ENCODE assay signal across 16 mouse cellular contexts in genomic region chr7:28903778-28904177, GRCm38 (mm10). TPM values are rescaled to one million over a fixed set of nuclear protein-coding genes. Genes with fewer than 3 reads are reported as not detected.
DNase-seq lines count a peak whose midpoint lies in the region; ATAC-seq and TF ChIP-seq lines count a peak whose summit lies in the region.
"Had no signal": no experiment of that assay in that cellular context is flagged by ENCODE, and none has a peak within 500 bp of the region (broad histone marks: within the 10 kb centered on the region; RNA-seq: fewer than 3 reads in every experiment).

No protein-coding gene starts in this region.

- peaks cover 100% of the 10 kb centered on the region for H3K36me3 ChIP-seq in heart, embryonic 14.5 days (ENCODE audit: control insufficient read depth, insufficient read depth, low read length)
- peaks cover 100% of the 10 kb centered on the region for H3K36me3 ChIP-seq in embryonic facial prominence, embryonic 14.5 days (ENCODE audit: control insufficient read depth, insufficient read depth, low read length)
- peaks cover 100% of the 10 kb centered on the region for H3K36me3 ChIP-seq in heart, postnatal 0 days (replicated peaks; ENCODE audit: control insufficient read depth, insufficient read depth, low read length)
- H3K36me3 ChIP-seq in limb, embryonic 14.5 days (ENCODE audit: control insufficient read depth, insufficient read depth, low read length) = peaks cover 96% of the 10 kb centered on the region
- H3K36me3 ChIP-seq in hindbrain, embryonic 16.5 days (ENCODE audit: control insufficient read depth, insufficient read depth, low read length) = peaks cover 68% of the 10 kb centered on the region
- peaks cover 97% of the 10 kb centered on the region for H3K36me3 ChIP-seq in forebrain, embryonic 14.5 days (ENCODE audit: control insufficient read depth, insufficient read depth, low read length)

- TF ChIP-seq CTCF in heart, postnatal 0 days (IDR thresholded peaks at IDR 0.05; ENCODE audit: low read depth) = no peak

- TF ChIP-seq EP300 in heart, postnatal 0 days (IDR thresholded peaks at IDR 0.05; ENCODE audit: low read depth) = no peak

- peak overlapping the region; percentile 21; the same call in 1 of the 2 replicates for H3K9ac ChIP-seq in heart, embryonic 14.5 days (ENCODE audit: low read length)
- H3K9ac ChIP-seq in embryonic facial prominence, embryonic 14.5 days (ENCODE audit: low read depth, low read length) = no peak overlapping the region
- H3K9ac ChIP-seq in heart, postnatal 0 days (replicated peaks; ENCODE audit: low read depth, low read length) = no peak overlapping the region
- H3K9ac ChIP-seq in limb, embryonic 14.5 days (ENCODE audit: low read depth, low read length, severe bottlenecking) = no peak overlapping the region
- no peak overlapping the region for H3K9ac ChIP-seq in hindbrain, embryonic 16.5 days (ENCODE audit: low read depth, low read length)
- H3K9ac ChIP-seq in forebrain, embryonic 14.5 days (ENCODE audit: low read length) = no peak overlapping the region
- H3K9ac ChIP-seq: forebrain, embryonic 13.5 days; neural tube, embryonic 12.5 days had no signal

- peak overlapping the region; percentile 2 to 91; a peak in 3 of 4 replicates for H3K27ac ChIP-seq in heart, embryonic 14.5 days (replicated peaks in 1 of 2; ENCODE audit: control insufficient read depth in 1 of 2, insufficient read depth in 1 of 2, low read depth in 2 of 2, low read length in 2 of 2)
- H3K27ac ChIP-seq in embryonic facial prominence, embryonic 14.5 days (replicated peaks; ENCODE audit: low read depth, low read length) = peak overlapping the region; percentile 46; the same call in 1 of the 2 replicates
- peak overlapping the region; percentile 77 for H3K27ac ChIP-seq in heart, postnatal 0 days (ENCODE audit: low read depth)
- H3K27ac ChIP-seq in limb, embryonic 14.5 days (replicated peaks; ENCODE audit: low read depth, low read length) = peak overlapping the region; percentile 75
- no peak overlapping the region for H3K27ac ChIP-seq in hindbrain, embryonic 16.5 days (ENCODE audit: low read depth, low read length)
- no peak overlapping the region for H3K27ac ChIP-seq in forebrain, embryonic 14.5 days (ENCODE audit: low read depth, low read length)
- H3K27ac ChIP-seq: forebrain, embryonic 13.5 days; kidney, postnatal 0 days; neural tube, embryonic 12.5 days had no signal

- DNase-seq in heart, adult 8-10 months (ENCODE audit: low spot score) = no peak
- peak; percentile 23 for DNase-seq in embryonic facial prominence, embryonic 14.5 days (ENCODE audit: low spot score)
- no peak for DNase-seq in heart, postnatal 0 days (ENCODE audit: low spot score)
- DNase-seq in limb, embryonic 14.5 days (ENCODE audit: low spot score) = no peak
- no peak for DNase-seq in forebrain, embryonic 14.5 days (ENCODE audit: low spot score)
- DNase-seq: cerebellum, postnatal 36 days; lung, adult 18-20 months had no signal

- WGBS in heart, embryonic 14.5 days = 63% methylated on average over 10 of the region's 10 CpGs
- 81% methylated on average over 10 of the region's 10 CpGs for WGBS in embryonic facial prominence, embryonic 14.5 days
- WGBS in heart, postnatal 0 days = 48% methylated on average over 10 of the region's 10 CpGs
- 75% methylated on average over 10 of the region's 10 CpGs for WGBS in limb, embryonic 14.5 days
- WGBS in hindbrain, embryonic 16.5 days = 85% methylated on average over 10 of the region's 10 CpGs
- 91% methylated on average over 10 of the region's 10 CpGs for WGBS in forebrain, embryonic 14.5 days

- no peak overlapping the region for H3K4me3 ChIP-seq in heart, embryonic 14.5 days (ENCODE audit: control insufficient read depth in 1 of 2, insufficient read depth in 1 of 2, low read depth in 1 of 2, low read length in 2 of 2)
- no peak overlapping the region for H3K4me3 ChIP-seq in embryonic facial prominence, embryonic 14.5 days (ENCODE audit: low read depth, low read length)
- H3K4me3 ChIP-seq in heart, postnatal 0 days (ENCODE audit: low read depth, low read length) = no peak overlapping the region
- H3K4me3 ChIP-seq in limb, embryonic 14.5 days (replicated peaks; ENCODE audit: low read length) = no peak overlapping the region
- no peak overlapping the region for H3K4me3 ChIP-seq in hindbrain, embryonic 16.5 days (ENCODE audit: low read length)
- no peak overlapping the region for H3K4me3 ChIP-seq in forebrain, embryonic 14.5 days (ENCODE audit: low read depth, low read length)
- H3K4me3 ChIP-seq: forebrain, embryonic 13.5 days; neural tube, embryonic 12.5 days had no signal

- no peak overlapping the region for H3K4me2 ChIP-seq in heart, embryonic 14.5 days (ENCODE audit: low read length)
- no peak overlapping the region for H3K4me2 ChIP-seq in embryonic facial prominence, embryonic 14.5 days (ENCODE audit: low read depth, low read length)
- H3K4me2 ChIP-seq in heart, postnatal 0 days (ENCODE audit: low read depth, low read length) = no peak overlapping the region
- H3K4me2 ChIP-seq in limb, embryonic 14.5 days (replicated peaks; ENCODE audit: low read depth, low read length, severe bottlenecking) = no peak overlapping the region
- no peak overlapping the region for H3K4me2 ChIP-seq in hindbrain, embryonic 16.5 days (ENCODE audit: low read length)
- no peak overlapping the region for H3K4me2 ChIP-seq in forebrain, embryonic 14.5 days (ENCODE audit: low read length)
- H3K4me2 ChIP-seq: forebrain, embryonic 13.5 days; midbrain, embryonic 11.5 days; neural tube, embryonic 12.5 days had no signal

- peaks cover 15 to 38% of the 10 kb centered on the region in 2 experiments for H3K4me1 ChIP-seq in heart, embryonic 14.5 days (ENCODE audit: control insufficient read depth in 2 of 2, insufficient read depth in 2 of 2, low read length in 2 of 2)
- H3K4me1 ChIP-seq in embryonic facial prominence, embryonic 14.5 days (ENCODE audit: control insufficient read depth, insufficient read depth, low read length) = no peaks in the 10 kb centered on the region
- H3K4me1 ChIP-seq in heart, postnatal 0 days (ENCODE audit: control insufficient read depth, insufficient read depth) = peaks cover 16% of the 10 kb centered on the region
- peaks cover 24% of the 10 kb centered on the region for H3K4me1 ChIP-seq in limb, embryonic 14.5 days (ENCODE audit: control insufficient read depth, insufficient read depth, low read length)
- H3K4me1 ChIP-seq in hindbrain, embryonic 16.5 days (ENCODE audit: control insufficient read depth, insufficient read depth, low read depth, low read length) = no peaks in the 10 kb centered on the region
- H3K4me1 ChIP-seq in forebrain, embryonic 14.5 days (ENCODE audit: control insufficient read depth, insufficient read depth, low read length) = no peaks in the 10 kb centered on the region
- H3K4me1 ChIP-seq: forebrain, embryonic 13.5 days; neural tube, embryonic 12.5 days had no signal

- ATAC-seq in heart, embryonic 14.5 days (ENCODE audit: insufficient number of reproducible peaks, insufficient read depth, low FRiP score, low read depth) = no peak; the same call in 1 of the 2 replicates
- no peak for ATAC-seq in embryonic facial prominence, embryonic 14.5 days (ENCODE audit: low read depth)
- no peak; the same call in 1 of the 2 replicates for ATAC-seq in heart, postnatal 0 days (ENCODE audit: insufficient read depth, low read depth)
- no peak for ATAC-seq in limb, embryonic 14.5 days (ENCODE audit: low FRiP score, low read depth)
- no peak for ATAC-seq in hindbrain, embryonic 16.5 days
- ATAC-seq in forebrain, embryonic 14.5 days = no peak
- ATAC-seq in monocyte, adult 5-6 weeks (replicated peaks; ENCODE audit: insufficient number of reproducible peaks, low FRiP score, low TSS enrichment, poor library complexity, severe bottlenecking) = no peak
- ATAC-seq: forebrain, embryonic 13.5 days had no signal

- H3K9me3 ChIP-seq in heart, embryonic 14.5 days (ENCODE audit: control insufficient read depth, low read length) = no peaks in the 10 kb centered on the region
- no peaks in the 10 kb centered on the region for H3K9me3 ChIP-seq in embryonic facial prominence, embryonic 14.5 days (ENCODE audit: control insufficient read depth, low read length)
- H3K9me3 ChIP-seq in heart, postnatal 0 days (replicated peaks; ENCODE audit: control insufficient read depth, low read length) = no peaks in the 10 kb centered on the region
- no peaks in the 10 kb centered on the region for H3K9me3 ChIP-seq in limb, embryonic 14.5 days (ENCODE audit: control insufficient read depth, low read length)
- H3K9me3 ChIP-seq in hindbrain, embryonic 16.5 days (ENCODE audit: control insufficient read depth, low read length) = no peaks in the 10 kb centered on the region
- H3K9me3 ChIP-seq in forebrain, embryonic 14.5 days (replicated peaks; ENCODE audit: control insufficient read depth, low read length) = no peaks in the 10 kb centered on the region
- H3K9me3 ChIP-seq: forebrain, embryonic 13.5 days; neural tube, embryonic 12.5 days had no signal

- TF ChIP-seq POLR2A in limb, embryonic 14.5 days (IDR thresholded peaks at IDR 0.05; ENCODE audit: borderline replicate concordance, extremely low read depth, insufficient read depth, insufficient read length) = no peak

- no peaks in the 10 kb centered on the region for H3K27me3 ChIP-seq in heart, embryonic 14.5 days (ENCODE audit: control insufficient read depth, insufficient read depth, low read length)
- H3K27me3 ChIP-seq in embryonic facial prominence, embryonic 14.5 days (replicated peaks; ENCODE audit: control insufficient read depth, insufficient read depth, low read length) = no peaks in the 10 kb centered on the region
- H3K27me3 ChIP-seq in heart, postnatal 0 days (ENCODE audit: control insufficient read depth, insufficient read depth, low read length) = no peaks in the 10 kb centered on the region
- H3K27me3 ChIP-seq in limb, embryonic 14.5 days (ENCODE audit: control insufficient read depth, insufficient read depth, low read length) = no peaks in the 10 kb centered on the region
- no peaks in the 10 kb centered on the region for H3K27me3 ChIP-seq in hindbrain, embryonic 16.5 days (replicated peaks; ENCODE audit: control insufficient read depth, insufficient read depth, low read length)
- no peaks in the 10 kb centered on the region for H3K27me3 ChIP-seq in forebrain, embryonic 14.5 days (replicated peaks; ENCODE audit: control insufficient read depth, insufficient read depth, low read length)
- H3K27me3 ChIP-seq: CH12.LX; forebrain, embryonic 13.5 days; neural tube, embryonic 12.5 days had no signal

RNA-seq across cellular contexts. Expression of gene Capn12, which starts 22.6 kb away (rescaled TPM):
- polyA plus RNA-seq in heart, embryonic 14.5 days (2014; fragmentation: Nextera tagmentation; extraction: Ambion mirVana) = 0.27 and 0.46 TPM in 2 replicates
- total RNA-seq in heart, adult 8-10 months (2022) = under 1 TPM; 0.12 to 0.32 (median 0.23) TPM
- 0.58 and 0.72 TPM in 2 replicates for polyA plus RNA-seq in embryonic facial prominence, embryonic 14.5 days (2014; fragmentation: Nextera tagmentation; extraction: Ambion mirVana)
- total RNA-seq in heart, postnatal 0 days (2014; rRNA removed; ENCODE audit: low replicate concordance) = not detected in 2 replicates
- polyA plus RNA-seq in heart, postnatal 0 days (2015; fragmentation: Nextera tagmentation; extraction: Ambion mirVana) = 0.26 TPM in 2 replicates
- 0.19 and 0.25 TPM in 2 replicates for polyA plus RNA-seq in limb, embryonic 14.5 days (2012; rRNA removed)
- polyA plus RNA-seq in limb, embryonic 14.5 days (2014; fragmentation: Nextera tagmentation; extraction: Ambion mirVana) = 0.58 and 0.94 TPM in 2 replicates
- polyA plus RNA-seq in hindbrain, embryonic 16.5 days (2015; fragmentation: Nextera tagmentation; extraction: Ambion mirVana) = 0.54 and 0.70 TPM in 2 replicates
- 0.11 and 0.38 TPM in 2 replicates for polyA plus RNA-seq in forebrain, embryonic 14.5 days (2014; fragmentation: Nextera tagmentation; extraction: Ambion mirVana)
- 0.87 TPM in 1 of 3 replicates, not detected in the others for total RNA-seq in monocyte, adult 5-6 weeks (2017)

RNA-seq across cellular contexts. Expression of gene Lgals7, which starts 40.1 kb away (rescaled TPM):
- 1.3 and 2.6 TPM in 2 replicates for polyA plus RNA-seq in heart, embryonic 14.5 days (2014; fragmentation: Nextera tagmentation; extraction: Ambion mirVana)
- total RNA-seq in heart, adult 8-10 months (2022) = 1 to 10 TPM in 1 of 4 experiments, not detected in 3; 1.3 TPM
- polyA plus RNA-seq in embryonic facial prominence, embryonic 14.5 days (2014; fragmentation: Nextera tagmentation; extraction: Ambion mirVana) = 27.3 and 53.0 TPM in 2 replicates
- 5.0 TPM in 1 of 2 replicates, not detected in the other for total RNA-seq in heart, postnatal 0 days (2014; rRNA removed; ENCODE audit: low replicate concordance)
- polyA plus RNA-seq in heart, postnatal 0 days (2015; fragmentation: Nextera tagmentation; extraction: Ambion mirVana) = 2.2 and 3.9 TPM in 2 replicates
- polyA plus RNA-seq in limb, embryonic 14.5 days (2012; rRNA removed) = 198 and 208 TPM in 2 replicates
- polyA plus RNA-seq in limb, embryonic 14.5 days (2014; fragmentation: Nextera tagmentation; extraction: Ambion mirVana) = 37.9 and 48.4 TPM in 2 replicates
- polyA plus RNA-seq in hindbrain, embryonic 16.5 days (2015; fragmentation: Nextera tagmentation; extraction: Ambion mirVana) = 4.9 and 5.3 TPM in 2 replicates
- 2.4 and 4.2 TPM in 2 replicates for polyA plus RNA-seq in forebrain, embryonic 14.5 days (2014; fragmentation: Nextera tagmentation; extraction: Ambion mirVana)
- total RNA-seq in monocyte, adult 5-6 weeks (2017) = not detected in 3 replicates
- total RNA-seq: CH12.LX had no signal
- polyA plus RNA-seq: small intestine, adult 2 months had no signal

RNA-seq across cellular contexts. Expression of gene Actn4, which starts 58.4 kb away (rescaled TPM):
- polyA plus RNA-seq in heart, embryonic 14.5 days (2014; fragmentation: Nextera tagmentation; extraction: Ambion mirVana) = 221 and 228 TPM in 2 replicates
- 10 to 100 TPM; 57.8 to 82.0 (median 75.8) TPM for total RNA-seq in heart, adult 8-10 months (2022)
- 256 and 280 TPM in 2 replicates for polyA plus RNA-seq in embryonic facial prominence, embryonic 14.5 days (2014; fragmentation: Nextera tagmentation; extraction: Ambion mirVana)
- total RNA-seq in heart, postnatal 0 days (2014; rRNA removed; ENCODE audit: low replicate concordance) = 120 and 139 TPM in 2 replicates
- polyA plus RNA-seq in heart, postnatal 0 days (2015; fragmentation: Nextera tagmentation; extraction: Ambion mirVana) = 135 and 171 TPM in 2 replicates
- 268 and 299 TPM in 2 replicates for polyA plus RNA-seq in limb, embryonic 14.5 days (2012; rRNA removed)
- polyA plus RNA-seq in limb, embryonic 14.5 days (2014; fragmentation: Nextera tagmentation; extraction: Ambion mirVana) = 295 and 304 TPM in 2 replicates
- 146 and 172 TPM in 2 replicates for polyA plus RNA-seq in hindbrain, embryonic 16.5 days (2015; fragmentation: Nextera tagmentation; extraction: Ambion mirVana)
- polyA plus RNA-seq in forebrain, embryonic 14.5 days (2014; fragmentation: Nextera tagmentation; extraction: Ambion mirVana) = 101 and 128 TPM in 2 replicates
- 25.4 to 66.0 TPM (median 36.9 TPM) in 3 replicates for total RNA-seq in monocyte, adult 5-6 weeks (2017)

Comparison
In these comparisons a context has a peak if more than half of its experiments do, and no peak if none do; other contexts are left out.
1. H3K27ac ChIP-seq: peak in heart, embryonic 14.5 days (2 of 2), embryonic facial prominence, embryonic 14.5 days (single experiment), heart, postnatal 0 days (single experiment) and limb, embryonic 14.5 days (single experiment); none in hindbrain, embryonic 16.5 days (single experiment) and forebrain, embryonic 14.5 days (single experiment).